Comparison of ENCODE assay signal across 8 mouse cellular contexts in genomic region chr9:61368567-61369240, GRCm38 (mm10). TPM values are rescaled to one million over a fixed set of nuclear protein-coding genes. Genes with fewer than 3 reads are reported as not detected.
DNase-seq lines count a peak whose midpoint lies in the region; ATAC-seq lines count a peak whose summit lies in the region.

No protein-coding gene starts in this region.

- H3K4me1 ChIP-seq in embryonic facial prominence, embryonic 14.5 days (ENCODE audit: control insufficient read depth, insufficient read depth, low read length): peaks cover 30% of the 10 kb centered on the region
- H3K4me1 ChIP-seq in limb, embryonic 11.5 days (ENCODE audit: control insufficient read depth, insufficient read depth, low read length): peaks cover 30% of the 10 kb centered on the region
- peaks cover 29% of the 10 kb centered on the region for H3K4me1 ChIP-seq in midbrain, embryonic 14.5 days (ENCODE audit: control insufficient read depth, insufficient read depth, low read length)

- intact Hi-C loops in heart, postnatal 36 days (cut with DNase I): loop anchor here (10.0 kb wide), 1 partner anchor 1064 kb away; no protein-coding TSS in a partner anchor

- under 1% methylated on average over 12 of the region's 12 CpGs for WGBS in embryonic facial prominence, embryonic 14.5 days
- WGBS in limb, embryonic 11.5 days: 0% methylated on average over 12 of the region's 12 CpGs
- under 1% methylated on average over 12 of the region's 12 CpGs for WGBS in midbrain, embryonic 14.5 days

- peak overlapping the region; percentile 59 for H3K4me2 ChIP-seq in embryonic facial prominence, embryonic 14.5 days (ENCODE audit: low read depth, low read length)
- peak overlapping the region; percentile 38 for H3K4me2 ChIP-seq in limb, embryonic 11.5 days (ENCODE audit: low read depth, severe bottlenecking)
- H3K4me2 ChIP-seq in midbrain, embryonic 14.5 days (ENCODE audit: low read length): peak overlapping the region; percentile 55

- no peaks in the 10 kb centered on the region for H3K36me3 ChIP-seq in embryonic facial prominence, embryonic 14.5 days (ENCODE audit: control insufficient read depth, insufficient read depth, low read length)
- no peaks in the 10 kb centered on the region for H3K36me3 ChIP-seq in limb, embryonic 11.5 days (ENCODE audit: control insufficient read depth, insufficient read depth, low read length)
- H3K36me3 ChIP-seq in midbrain, embryonic 14.5 days (ENCODE audit: control insufficient read depth, insufficient read depth, low read length): no peaks in the 10 kb centered on the region

- peaks cover 10% of the 10 kb centered on the region; the same call in 1 of the 2 replicates for H3K27me3 ChIP-seq in embryonic facial prominence, embryonic 14.5 days (replicated peaks; ENCODE audit: control insufficient read depth, insufficient read depth, low read length)
- 0 out of 2 replicates have a peak, but pooled peaks cover 2% of the 10 kb centered on the region for H3K27me3 ChIP-seq in limb, embryonic 11.5 days (ENCODE audit: control insufficient read depth, insufficient read depth, low read length)
- peaks cover 7% of the 10 kb centered on the region; the same call in 1 of the 2 replicates for H3K27me3 ChIP-seq in midbrain, embryonic 14.5 days (ENCODE audit: control insufficient read depth, insufficient read depth, low read length)

- no peaks in the 10 kb centered on the region for H3K9me3 ChIP-seq in embryonic facial prominence, embryonic 14.5 days (ENCODE audit: control insufficient read depth, low read length)
- H3K9me3 ChIP-seq in limb, embryonic 11.5 days (ENCODE audit: control insufficient read depth, low read length): no peaks in the 10 kb centered on the region
- H3K9me3 ChIP-seq in midbrain, embryonic 14.5 days (ENCODE audit: control insufficient read depth, low read length): no peaks in the 10 kb centered on the region

- peak overlapping the region; percentile 26 for H3K4me3 ChIP-seq in embryonic facial prominence, embryonic 14.5 days (ENCODE audit: low read depth, low read length)
- no peak overlapping the region; the same call in 1 of the 2 replicates for H3K4me3 ChIP-seq in limb, embryonic 11.5 days (ENCODE audit: low read depth, low read length)
- no peak overlapping the region for H3K4me3 ChIP-seq in midbrain, embryonic 14.5 days (replicated peaks; ENCODE audit: low read depth, low read length)

- peak overlapping the region; percentile 75 for H3K27ac ChIP-seq in embryonic facial prominence, embryonic 14.5 days (replicated peaks; ENCODE audit: low read depth, low read length)
- H3K27ac ChIP-seq in limb, embryonic 11.5 days (replicated peaks; ENCODE audit: low read depth, low read length): peak overlapping the region; percentile 81
- H3K27ac ChIP-seq in midbrain, embryonic 14.5 days (replicated peaks; ENCODE audit: low read depth, low read length): peak overlapping the region; percentile 74

- peak; percentile 61 for DNase-seq in urinary bladder, postnatal 25 days (ENCODE audit: low spot score)
- no peak for DNase-seq in urinary bladder, adult 2 months (ENCODE audit: low spot score)
- peak; percentile 98 for DNase-seq in embryonic facial prominence, embryonic 14.5 days (ENCODE audit: low spot score)
- peak; percentile 65 to 72 for DNase-seq in heart, postnatal 36 days
- DNase-seq in limb, embryonic 11.5 days (ENCODE audit: low spot score): peak; percentile 92
- DNase-seq in midbrain, embryonic 14.5 days: peak; percentile 95

- no peak for ATAC-seq in embryonic facial prominence, embryonic 14.5 days (ENCODE audit: low read depth)
- ATAC-seq in limb, embryonic 11.5 days (ENCODE audit: insufficient number of reproducible peaks, low FRiP score, low TSS enrichment, low read depth): no peak
- ATAC-seq in midbrain, embryonic 14.5 days (ENCODE audit: low FRiP score, low TSS enrichment): no peak
- ATAC-seq in frontal cortex, adult (ENCODE audit: low TSS enrichment): no peak
- no peak for ATAC-seq in CD4-positive, CD25-positive, alpha-beta regulatory T cell, adult 4 months

- H3K9ac ChIP-seq in embryonic facial prominence, embryonic 14.5 days (ENCODE audit: low read depth, low read length): no peak overlapping the region
- no peak overlapping the region for H3K9ac ChIP-seq in limb, embryonic 11.5 days (ENCODE audit: low read length)
- H3K9ac ChIP-seq in midbrain, embryonic 14.5 days (replicated peaks; ENCODE audit: low read length): no peak overlapping the region

RNA-seq across cellular contexts. Expression of gene Tle3, which starts 3.5 kb away (rescaled TPM):
- polyA plus RNA-seq in urinary bladder, adult 2 months (2012; rRNA removed): 39.4 and 49.1 TPM in 2 replicates
- 25.5 and 31.4 TPM in 2 replicates for polyA plus RNA-seq in embryonic facial prominence, embryonic 14.5 days (2014; fragmentation: Nextera tagmentation; extraction: Ambion mirVana)
- 10 to 100 TPM; 16.8 to 16.9 TPM for total RNA-seq in heart, postnatal 36 days (2021)
- 42.8 and 43.4 TPM in 2 replicates for polyA plus RNA-seq in limb, embryonic 11.5 days (2014; fragmentation: Nextera tagmentation; extraction: Ambion mirVana)
- 36.4 and 43.8 TPM in 2 replicates for polyA plus RNA-seq in midbrain, embryonic 14.5 days (2014; fragmentation: Nextera tagmentation; extraction: Ambion mirVana)
- polyA plus RNA-seq in CD4-positive, CD25-positive, alpha-beta regulatory T cell, adult 4 months (2017; shearing (Covaris generic)): 10 to 100 TPM; 19.6 to 23.7 TPM
